Mouse (Mus musculus) heart, postnatal 4 days (tissue): ENCODE data around the gene Smad9. TPM values are rescaled to one million over a fixed set of nuclear protein-coding genes. Genes with fewer than 3 reads are reported as not detected.

Source experiments
- DNase-seq: peaks from one replicate; pipeline ENCODE4 v3.0.0; 2021
- total RNA-seq, 2 experiments: library from RNA; stranded (reverse); gene quantifications; 2 replicates each; pipeline ENCODE4 v1.2.3; 2021

Gene Smad9
- total RNA-seq, 2 experiments from 2014 or later = 1.5 to 1.8 TPM

DNA sequence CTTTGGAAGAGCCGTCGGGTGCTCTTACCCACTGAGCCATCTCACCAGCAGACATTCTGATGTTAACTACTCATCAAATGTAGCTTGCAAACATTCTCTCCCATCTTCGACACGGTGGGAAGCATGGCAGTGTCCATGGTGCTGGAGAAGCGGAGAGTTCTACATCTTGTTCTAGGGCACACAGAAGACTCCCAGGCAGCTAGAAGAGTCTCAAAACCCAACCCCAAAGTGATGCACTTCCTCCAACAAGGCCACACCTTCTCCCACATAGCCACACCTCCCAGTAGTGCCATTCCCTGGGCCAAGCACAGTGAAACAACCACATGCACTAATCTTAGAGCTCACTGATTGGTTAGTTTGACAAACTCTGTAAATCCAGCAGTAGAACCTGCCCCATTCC is 53.7 kb downstream of the Smad9 start:
- DNase-seq = no peak

DNA sequence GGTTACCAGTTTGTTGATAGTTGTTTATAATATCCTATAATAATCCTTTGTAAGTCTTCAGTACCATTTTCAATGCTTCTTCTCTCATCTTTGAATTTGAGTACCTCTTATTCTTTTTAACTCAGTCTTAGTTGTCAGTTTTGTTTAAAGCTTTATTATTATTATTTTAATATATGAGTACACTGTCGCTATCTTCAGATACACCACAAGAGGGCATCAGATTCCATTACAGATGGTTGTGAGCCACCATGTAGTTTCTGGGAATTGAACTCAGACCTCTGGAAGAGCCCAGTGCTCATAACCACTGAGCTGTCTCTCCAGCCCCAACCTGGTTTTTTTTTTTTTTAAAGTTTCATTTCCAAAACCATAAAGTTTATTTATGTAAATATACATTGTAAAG is 56.2 kb downstream of the Smad9 start:
- no peak for DNase-seq

DNA sequence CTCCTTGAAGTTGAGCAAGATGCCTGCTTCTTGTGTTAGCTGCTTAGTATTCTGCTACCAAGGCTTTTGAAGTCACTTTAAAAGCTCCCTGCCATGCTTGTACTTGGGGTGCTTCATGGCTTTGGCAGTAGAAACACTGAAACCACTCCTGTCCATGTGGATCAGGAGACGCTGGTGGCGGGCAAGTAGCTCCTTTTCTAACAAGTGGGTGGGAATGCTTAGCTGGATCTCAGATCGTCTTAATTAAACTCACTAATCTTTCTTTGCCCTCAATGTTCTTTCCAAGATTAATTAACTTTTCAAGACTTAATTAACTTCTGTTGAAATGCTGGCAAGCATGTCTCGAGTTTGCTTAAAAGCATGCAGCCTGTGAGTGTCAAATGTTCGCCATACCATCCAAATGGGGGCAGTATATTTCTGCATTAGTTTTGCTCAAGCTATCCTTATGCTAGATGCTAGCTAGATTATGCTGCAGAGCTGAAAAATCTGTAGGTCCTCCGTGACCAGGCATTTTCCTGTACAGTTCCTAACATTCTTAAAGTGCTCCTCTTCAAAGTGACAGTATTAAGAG is 58.1 kb downstream of the Smad9 start:
- DNase-seq = no peak

DNA sequence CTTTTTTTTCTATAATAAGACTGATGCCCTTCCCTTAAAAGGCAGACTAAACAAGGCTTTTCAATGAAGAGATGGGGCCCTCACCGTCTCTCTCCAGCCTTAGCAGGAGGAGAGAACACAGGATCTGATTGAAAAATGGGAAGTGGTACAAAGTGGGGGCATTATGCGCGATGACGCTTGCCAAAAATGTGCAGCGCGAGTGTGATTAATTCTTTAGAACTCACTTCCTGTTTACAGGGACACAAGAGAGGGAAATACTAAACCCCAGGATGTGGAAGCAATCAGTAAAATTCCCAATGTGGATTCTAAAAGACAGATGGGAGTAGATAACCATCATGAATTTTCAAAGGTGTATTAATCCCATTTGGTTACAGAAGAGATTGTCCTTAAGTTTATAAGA is 59.2 kb downstream of the Smad9 start:
- DNase-seq = no peak

DNA sequence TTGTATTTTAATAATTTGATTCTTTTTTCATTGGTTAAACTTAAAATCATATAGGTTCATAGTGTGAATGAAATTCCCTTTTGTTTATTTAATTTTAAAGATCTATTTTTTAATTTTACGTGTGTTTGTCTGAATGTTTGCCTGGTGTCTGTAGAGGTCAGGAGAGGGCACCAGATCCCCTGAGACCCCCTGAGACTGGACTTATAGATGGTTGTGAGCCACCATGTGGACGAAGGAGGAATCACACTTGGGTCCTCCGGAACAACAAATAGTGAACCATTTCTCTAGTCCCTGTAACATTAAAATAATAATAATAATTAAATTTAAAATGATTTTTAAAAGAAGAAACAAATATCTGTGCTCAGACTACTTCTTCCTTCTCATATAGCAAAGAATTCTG is 59.9 kb downstream of the Smad9 start:
- DNase-seq = peak; percentile 64

- no peak for DNase-seq
These were observed 67.1 kb downstream of the Smad9 start for GRCm38 (mm10) chr3:54822526-54822925.

DNA sequence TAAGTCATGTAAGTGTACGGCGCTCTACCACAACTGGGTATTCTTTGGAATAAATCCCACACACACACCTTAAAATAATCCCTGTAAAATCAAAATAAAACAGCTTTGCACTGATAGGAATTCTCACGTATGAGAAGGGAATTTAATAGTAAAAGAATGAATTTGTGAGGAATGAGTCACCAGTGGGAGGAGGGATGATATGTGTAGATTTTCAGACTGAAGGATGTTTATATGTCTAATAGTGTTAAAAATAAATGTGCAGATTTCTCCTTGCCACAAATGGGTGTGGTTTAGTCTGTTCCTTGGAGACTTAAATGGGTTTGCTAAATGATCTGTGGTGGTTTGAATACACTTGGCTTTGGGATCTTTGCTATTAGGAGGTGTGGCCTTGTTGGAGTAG is 77.1 kb downstream of the Smad9 start:
- DNase-seq = no peak

- DNase-seq = no peak
These were observed 80.0 kb downstream of the Smad9 start for GRCm38 (mm10) chr3:54835421-54835820.

Other genes starting within 250 kb of the Smad9 start
- gene Supt20, start 62.8 kb upstream of the Smad9 start, total RNA-seq = 10 to 100 TPM; 49.8 to 50.5 TPM
- gene Gm21958, start 41.2 kb upstream of the Smad9 start, total RNA-seq = not detected
- gene Exosc8, start 20.2 kb upstream of the Smad9 start, total RNA-seq = 10 to 100 TPM; 40.3 to 44.7 TPM
- 10 to 100 TPM; 19.2 to 24.0 TPM for gene Alg5, start 20.0 kb upstream of the Smad9 start, total RNA-seq
- gene Rfxap, start 52.2 kb downstream of the Smad9 start, total RNA-seq = 10 to 100 TPM; 23.0 to 24.6 TPM
- under 1 TPM; 0.57 to 0.77 TPM for gene Sertm1, start 160.3 kb downstream of the Smad9 start, total RNA-seq